9 mouse cellular contexts compared by ENCODE assay signal in the genomic region with DNA sequence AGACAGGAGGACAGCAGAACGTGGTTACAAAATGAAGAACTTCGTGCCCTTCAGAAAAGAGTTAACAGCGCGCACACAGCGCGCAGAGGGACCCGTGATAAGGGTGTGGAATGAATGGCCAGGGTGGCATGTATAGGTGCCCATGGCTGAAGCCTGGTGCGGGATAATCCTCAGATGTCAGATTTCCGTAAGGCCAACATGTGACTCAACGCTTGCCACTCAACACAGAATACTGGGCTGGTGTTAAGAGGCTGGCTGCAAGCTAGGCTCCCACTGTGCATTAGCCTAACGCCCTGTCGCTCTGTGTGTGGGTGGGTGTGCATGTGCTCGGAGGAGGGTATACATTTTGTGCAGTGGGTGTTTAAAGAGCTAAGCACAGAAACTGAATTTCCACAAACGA. TPM values are rescaled to one million over a fixed set of nuclear protein-coding genes. Genes with fewer than 3 reads are reported as not detected.
DNase-seq lines count a peak whose midpoint lies in the region; ATAC-seq lines count a peak whose summit lies in the region.
"Had no signal": no experiment of that assay in that cellular context is flagged by ENCODE, and none has a peak within 500 bp of the region (broad histone marks: within the 10 kb centered on the region; RNA-seq: fewer than 3 reads in every experiment).

No protein-coding gene starts in this region.

- DNase-seq in gastrocnemius, postnatal 25 days, result peak; percentile 29
- DNase-seq in gastrocnemius, postnatal 4 days (ENCODE audit: low spot score in 2 of 2), result no peak
- DNase-seq in spleen, postnatal 10 days (ENCODE audit: low spot score in 2 of 2), result no peak
- DNase-seq in adrenal gland, postnatal 10 days, result no peak

- H3K4me2 ChIP-seq in heart, embryonic 13.5 days, result peak overlapping the region; percentile 51
- H3K4me2 ChIP-seq in midbrain, embryonic 13.5 days (replicated peaks), result peak overlapping the region; percentile 21

- H3K9me3 ChIP-seq in heart, embryonic 13.5 days, result no peaks in the 10 kb centered on the region
- H3K9me3 ChIP-seq in midbrain, embryonic 13.5 days, result no peaks in the 10 kb centered on the region

- H3K9ac ChIP-seq in heart, embryonic 13.5 days, result peak overlapping the region; percentile 67
- H3K9ac ChIP-seq in midbrain, embryonic 13.5 days (replicated peaks), result no peak overlapping the region

- peaks cover 83% of the 10 kb centered on the region for H3K4me1 ChIP-seq in heart, embryonic 13.5 days
- peaks cover 30% of the 10 kb centered on the region for H3K4me1 ChIP-seq in midbrain, embryonic 13.5 days (replicated peaks)

- ATAC-seq in common myeloid progenitor, adult 5-6 weeks (replicated peaks; ENCODE audit: low read depth, poor library complexity, severe bottlenecking), result peak; percentile 53
- no peak for ATAC-seq in heart, embryonic 13.5 days (ENCODE audit: extremely low read depth, insufficient number of reproducible peaks, low FRiP score, low TSS enrichment)
- no peak; the same call in 1 of the 2 replicates for ATAC-seq in midbrain, embryonic 13.5 days
- no peak for ATAC-seq in erythroid progenitor cell, adult 5-6 weeks (replicated peaks; ENCODE audit: low FRiP score, poor library complexity, severe bottlenecking)

- H3K27ac ChIP-seq in heart, embryonic 13.5 days (replicated peaks), result peak overlapping the region; percentile 84
- H3K27ac ChIP-seq in midbrain, embryonic 13.5 days, result no peak overlapping the region

- H3K27me3 ChIP-seq in heart, embryonic 13.5 days (replicated peaks), result no peaks in the 10 kb centered on the region
- no peaks in the 10 kb centered on the region for H3K27me3 ChIP-seq in midbrain, embryonic 13.5 days
- H3K27me3 ChIP-seq: CH12.LX had no signal

- H3K4me3 ChIP-seq in heart, embryonic 13.5 days, result peak overlapping the region; percentile 13; the same call in 1 of the 2 replicates
- H3K4me3 ChIP-seq in midbrain, embryonic 13.5 days (replicated peaks), result no peak overlapping the region

- 51% methylated on average over 14 of the region's 14 CpGs for WGBS in heart, embryonic 13.5 days
- 61% methylated on average over 14 of the region's 14 CpGs for WGBS in midbrain, embryonic 13.5 days

- no peaks in the 10 kb centered on the region for H3K36me3 ChIP-seq in heart, embryonic 13.5 days
- H3K36me3 ChIP-seq in midbrain, embryonic 13.5 days, result no peaks in the 10 kb centered on the region

RNA-seq across cellular contexts. Expression of gene Slc4a4, which starts 47.3 kb away (rescaled TPM):
- total RNA-seq in gastrocnemius, postnatal 25 days (2021), result 10 to 100 TPM in 1 of 2 experiments, 1 to 10 TPM in 1; 9.7 to 12.3 TPM
- 10 to 100 TPM; 12.1 to 17.8 TPM for total RNA-seq in gastrocnemius, postnatal 4 days (2021)
- not detected in 2 replicates for total RNA-seq in common myeloid progenitor, adult 5-6 weeks (2017)
- polyA plus RNA-seq in heart, embryonic 13.5 days (2015; fragmentation: Nextera tagmentation; extraction: Ambion mirVana), result 3.1 and 3.9 TPM in 2 replicates
- 1.5 and 1.9 TPM in 2 replicates for polyA plus RNA-seq in midbrain, embryonic 13.5 days (2015; fragmentation: Nextera tagmentation; extraction: Ambion mirVana)
- total RNA-seq in erythroid progenitor cell, adult 5-6 weeks (2015; ENCODE audit: low replicate concordance), result not detected in 2 replicates
- not detected in 2 replicates for total RNA-seq in erythroid progenitor cell, adult 5-6 weeks (2017; ENCODE audit: low replicate concordance)
- 100 to 1,000 TPM in 1 of 2 experiments, 10 to 100 TPM in 1; 99.5 to 108 TPM for total RNA-seq in adrenal gland, postnatal 10 days (2021)
- total RNA-seq: CH12.LX had no signal

Comparison
In these comparisons a context has a peak if more than half of its experiments do, and no peak if none do; other contexts are left out.
1. RNA of gene Slc4a4, which starts 47.3 kb away (total RNA-seq): 99.5 to 108 TPM in adrenal gland, postnatal 10 days, 12.1 to 17.8 TPM in gastrocnemius, postnatal 4 days and 9.7 to 12.3 TPM in gastrocnemius, postnatal 25 days; not detected in common myeloid progenitor, adult 5-6 weeks and not detected in erythroid progenitor cell, adult 5-6 weeks; every median in the first group is over 10 times any median in the second.